Mouse (Mus musculus) testis, adult 2 months (tissue): Measurements from ENCODE around the gene Rsph1. TPM values are rescaled to one million over a fixed set of nuclear protein-coding genes. Genes with fewer than 3 reads are reported as not detected.

Source experiments
- H3K27ac ChIP-seq: fragments of 200-500 bp; 2 replicates; pipeline ENCODE4 v1.5.1; 2012; ENCODE audit warnings: low read depth, low read length; ENCODE audit not compliant: control insufficient read depth, insufficient read depth
- H3K27me3 ChIP-seq: fragments of 200-500 bp; 2 replicates; pipeline ENCODE4 v1.6.1; 2012; ENCODE audit warnings: mild to moderate bottlenecking, low read length, moderate library complexity; ENCODE audit not compliant: control insufficient read depth, insufficient read depth
- H3K36me3 ChIP-seq: fragments of 200-500 bp; 2 replicates; pipeline ENCODE4 v1.6.1; 2012; ENCODE audit warnings: mild to moderate bottlenecking, low read length; ENCODE audit not compliant: control insufficient read depth, insufficient read depth
- H3K4me1 ChIP-seq: fragments of 200-500 bp; 2 replicates; pipeline ENCODE4 v1.6.1; 2012; ENCODE audit warnings: low read length; ENCODE audit not compliant: control insufficient read depth, insufficient read depth
- H3K4me3 ChIP-seq: fragments of 200-500 bp; 2 replicates; pipeline ENCODE4 v1.5.1; 2012; ENCODE audit warnings: low read depth, mild to moderate bottlenecking, low read length, moderate library complexity, mixed read lengths; ENCODE audit not compliant: control insufficient read depth
- CTCF ChIP-seq: fragments of 200-500 bp; IDR thresholded peaks from 2 replicates; pipeline ENCODE4 v1.5.1; 2012; ENCODE audit warnings: low read depth, mild to moderate bottlenecking, inconsistent platforms, low read length, moderate library complexity; ENCODE audit not compliant: control insufficient read depth, insufficient read depth, insufficient replicate concordance
- POLR2A ChIP-seq: fragments of 200-500 bp; IDR thresholded peaks from 2 replicates; pipeline ENCODE4 v1.6.1; 2012; ENCODE audit warnings: low read depth, mild to moderate bottlenecking, inconsistent platforms, low read length, moderate library complexity; ENCODE audit not compliant: control insufficient read depth
- polyA plus RNA-seq: library from polyadenylated mRNA; depleted of rRNA; stranded (reverse); fragments of >200 nt; gene quantifications from 2 replicates; pipeline ENCODE4 v1.2.3, GENCODE M21; 2012

Rsph1 gene
- polyA plus RNA-seq, 1 experiment: 601 TPM

GRCm38 (mm10) chr17:31321425-31321824, 44.2 kb upstream of the Rsph1 start:
- no peaks in the 10 kb centered on the region for H3K36me3 ChIP-seq
- no peak overlapping the region for H3K4me3 ChIP-seq
- no peak overlapping the region for H3K27ac ChIP-seq
- H3K4me1 ChIP-seq: no peaks in the 10 kb centered on the region; the same call in 1 of the 2 replicates
- H3K27me3 ChIP-seq: no peaks in the 10 kb centered on the region
- TF ChIP-seq POLR2A (no peak), CTCF (no peak)

- Histone ChIP-seq H3K4me1 (no peaks in the 10 kb centered on the region; the same call in 1 of the 2 replicates), H3K27me3 (no peaks in the 10 kb centered on the region), H3K27ac (no peak overlapping the region), H3K4me3 (no peak overlapping the region), H3K36me3 (no peaks in the 10 kb centered on the region)
- no peak for TF ChIP-seq POLR2A
- no peak for TF ChIP-seq CTCF
Observed at GRCm38 (mm10) chr17:31318906-31319767, 42.0 kb upstream of the Rsph1 start.

GRCm38 (mm10) chr17:31317521-31318272, 40.5 kb upstream of the Rsph1 start:
- TF ChIP-seq POLR2A: no peak
- TF ChIP-seq CTCF: no peak
- Histone ChIP-seq H3K27ac (no peak overlapping the region), H3K4me1 (no peaks in the 10 kb centered on the region; the same call in none of the 2 replicates), H3K4me3 (no peak overlapping the region), H3K36me3 (no peaks in the 10 kb centered on the region), H3K27me3 (no peaks in the 10 kb centered on the region)

GRCm38 (mm10) chr17:31316998-31317397, 39.8 kb upstream of the Rsph1 start:
- no peaks in the 10 kb centered on the region for H3K36me3 ChIP-seq
- no peak overlapping the region for H3K27ac ChIP-seq
- TF ChIP-seq POLR2A (no peak), CTCF (no peak)
- no peak overlapping the region for H3K4me3 ChIP-seq
- no peaks in the 10 kb centered on the region; the same call in none of the 2 replicates for H3K4me1 ChIP-seq
- no peaks in the 10 kb centered on the region for H3K27me3 ChIP-seq

- no peaks in the 10 kb centered on the region for H3K36me3 ChIP-seq
- TF ChIP-seq POLR2A: no peak
- no peak for TF ChIP-seq CTCF
- no peak overlapping the region for H3K4me3 ChIP-seq
- H3K27ac ChIP-seq: no peak overlapping the region
- no peaks in the 10 kb centered on the region for H3K27me3 ChIP-seq
- H3K4me1 ChIP-seq: peaks cover 2% of the 10 kb centered on the region
Observed at GRCm38 (mm10) chr17:31315993-31316392, 38.8 kb upstream of the Rsph1 start.

- Histone ChIP-seq H3K36me3 (no peaks in the 10 kb centered on the region), H3K27me3 (no peaks in the 10 kb centered on the region), H3K4me3 (no peak overlapping the region), H3K27ac (no peak overlapping the region), H3K4me1 (peaks cover 3% of the 10 kb centered on the region)
- TF ChIP-seq POLR2A (no peak), CTCF (no peak)
Observed at GRCm38 (mm10) chr17:31315046-31315792, 38.0 kb upstream of the Rsph1 start.

- Histone ChIP-seq H3K27me3 (no peaks in the 10 kb centered on the region), H3K27ac (no peak overlapping the region), H3K4me1 (peaks cover 3% of the 10 kb centered on the region), H3K36me3 (no peaks in the 10 kb centered on the region), H3K4me3 (no peak overlapping the region)
- no peak for TF ChIP-seq CTCF
- no peak for TF ChIP-seq POLR2A
Observed at GRCm38 (mm10) chr17:31312648-31313047, 35.5 kb upstream of the Rsph1 start.
